Mouse (Mus musculus) liver, embryonic 12.5 days (tissue): Measurements from ENCODE around the gene Colca2. TPM values are rescaled to one million over a fixed set of nuclear protein-coding genes. Genes with fewer than 3 reads are reported as not detected.

ENCODE experiments used
- ATAC-seq: fragments of 200-750 bp; cut with Nextera tagmentation; 2 replicates; pipeline ENCODE4 v1.8.0; 2017; ENCODE audit warnings: moderate number of reproducible peaks, mild to moderate bottlenecking, moderate library complexity
- H3K27ac ChIP-seq: fragments of 300-500 bp; sonication (generic); 2 replicates; pipeline ENCODE4 v1.5.1; 2016; ENCODE audit warnings: mild to moderate bottlenecking
- H3K27me3 ChIP-seq: fragments of 300-500 bp; sonication (generic); replicated peaks from 2 replicates; pipeline ENCODE4 v1.6.1; 2016; ENCODE audit warnings: mild to moderate bottlenecking, moderate library complexity
- H3K36me3 ChIP-seq: fragments of 300-500 bp; sonication (generic); 2 replicates; pipeline ENCODE4 v1.6.1; 2016; ENCODE audit warnings: mild to moderate bottlenecking, moderate library complexity
- H3K4me1 ChIP-seq: fragments of 300-500 bp; sonication (generic); 2 replicates; pipeline ENCODE4 v1.6.1; 2016
- H3K4me2 ChIP-seq: fragments of 300-500 bp; sonication (generic); 2 replicates; pipeline ENCODE4 v1.6.1; 2016; ENCODE audit warnings: mild to moderate bottlenecking, moderate library complexity
- H3K4me3 ChIP-seq: fragments of 300-500 bp; sonication (generic); 2 replicates; pipeline ENCODE4 v1.5.1; 2016; ENCODE audit warnings: mild to moderate bottlenecking, moderate library complexity
- H3K9ac ChIP-seq: fragments of 300-500 bp; sonication (generic); 2 replicates; pipeline ENCODE4 v1.6.1; 2016; ENCODE audit warnings: mild to moderate bottlenecking, moderate library complexity
- H3K9me3 ChIP-seq: fragments of 300-500 bp; sonication (generic); replicated peaks from 2 replicates; pipeline ENCODE4 v1.6.1; 2016; ENCODE audit warnings: mild to moderate bottlenecking, moderate library complexity
- WGBS: fragments of 180-500 bp; shearing (Covaris S2); methylation state at CpG from one replicate; pipeline ENCODE4 v1.1.7; 2016; ENCODE audit not compliant: insufficient replicate concordance; 5-methylcytosine and 5-hydroxymethylcytosine counted together
- polyA plus RNA-seq: library from polyadenylated mRNA; unstranded; fragments of >200 nt; fragmentation: Nextera tagmentation; extraction: Ambion mirVana; gene quantifications from 2 replicates; pipeline ENCODE4 v1.2.1, GENCODE M21; 2016

Gene Colca2
- polyA plus RNA-seq = 0.50 and 0.68 TPM in 2 replicates

DNA sequence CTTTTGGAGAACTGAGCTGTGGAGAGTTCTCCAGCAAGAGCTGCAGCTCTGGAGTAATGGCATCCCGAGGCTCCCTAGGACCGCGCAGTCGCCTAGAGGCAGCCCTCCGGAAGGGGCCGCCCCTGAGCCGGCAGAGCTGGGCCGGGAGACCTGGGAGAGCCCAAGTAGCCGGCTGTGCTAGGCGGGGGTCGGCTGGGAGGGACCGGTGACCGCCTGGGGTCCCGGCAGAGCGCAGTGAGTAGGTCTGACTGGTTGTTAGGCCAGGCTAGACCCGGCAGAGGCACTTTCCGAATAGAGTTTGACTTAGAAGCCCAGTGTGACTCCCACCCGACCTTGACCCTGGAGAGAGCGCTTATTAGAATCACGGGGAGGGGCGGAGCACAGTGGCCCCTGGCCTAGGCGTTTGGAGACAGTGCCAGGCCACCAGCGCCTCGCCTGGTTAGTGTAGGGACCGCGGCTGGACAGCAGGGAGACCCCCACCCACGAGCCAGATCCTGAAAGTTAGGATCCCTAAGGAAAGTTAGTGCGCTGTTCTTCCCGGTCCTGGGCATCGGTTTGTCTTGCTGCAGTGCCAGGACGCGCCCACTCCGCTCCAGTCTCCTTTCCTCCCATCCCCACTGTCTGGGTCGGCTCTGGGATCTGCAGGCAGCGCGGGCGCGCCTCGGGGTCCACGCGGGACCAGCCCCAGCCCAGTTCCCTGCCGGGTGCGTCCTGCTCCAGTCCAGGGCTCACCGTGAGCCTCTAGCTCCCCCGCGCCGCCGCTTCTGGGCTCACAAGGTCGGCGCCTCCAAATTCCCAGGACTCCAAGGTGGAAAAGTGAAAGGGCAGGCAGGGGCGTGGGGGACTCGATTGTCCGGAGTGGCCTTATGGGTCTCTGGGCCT, at the start of gene Colca2:
Gene Colca2, minus strand, starts transcription at position 70 of the 882 bp plus-strand sequence.
- no peak within 1 kb of the TSS for H3K27ac ChIP-seq
- H3K36me3 ChIP-seq = no peaks in the 10 kb centered on the region
- H3K27me3 ChIP-seq = peaks cover 44% of the 10 kb centered on the region
- peak within 1 kb of the TSS; percentile 47 for H3K4me3 ChIP-seq
- peak within 1 kb of the TSS; percentile 44 for H3K9ac ChIP-seq
- peak within 1 kb of the TSS; percentile 72 for H3K4me2 ChIP-seq
- under 1% methylated on average over 53 of the region's 53 CpGs for WGBS
- ATAC-seq = peak; percentile 83
- no peaks in the 10 kb centered on the region for H3K9me3 ChIP-seq
- 0 out of 2 replicates have a peak, but pooled peaks cover 4% of the 10 kb centered on the region for H3K4me1 ChIP-seq

DNA sequence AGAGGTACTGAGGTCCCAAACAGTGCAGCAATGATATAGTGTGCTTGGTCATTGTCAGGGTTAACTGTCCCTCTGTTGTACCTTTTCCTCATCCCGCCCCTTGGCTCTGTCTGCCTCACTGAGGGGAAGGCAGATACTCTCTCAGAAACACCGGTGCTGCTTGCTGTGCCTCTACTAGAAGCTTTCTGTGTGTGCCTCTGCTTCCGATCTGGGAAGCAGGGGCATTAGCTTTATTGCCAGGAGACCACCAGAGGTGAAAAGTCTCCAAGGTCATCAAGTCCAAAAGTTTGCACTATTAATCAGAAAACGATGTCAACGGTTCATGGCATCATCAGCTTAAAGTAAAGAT, 49.2 kb upstream of the Colca2 start:
- no peaks in the 10 kb centered on the region for H3K36me3 ChIP-seq
- H3K4me3 ChIP-seq = no peak overlapping the region
- no peaks in the 10 kb centered on the region for H3K27me3 ChIP-seq
- H3K27ac ChIP-seq = no peak overlapping the region
- H3K9me3 ChIP-seq = no peaks in the 10 kb centered on the region
- H3K9ac ChIP-seq = no peak overlapping the region
- no peak overlapping the region for H3K4me2 ChIP-seq
- WGBS = 74% methylated on average over 5 of the region's 5 CpGs
- no peak for ATAC-seq
- no peaks in the 10 kb centered on the region for H3K4me1 ChIP-seq

DNA sequence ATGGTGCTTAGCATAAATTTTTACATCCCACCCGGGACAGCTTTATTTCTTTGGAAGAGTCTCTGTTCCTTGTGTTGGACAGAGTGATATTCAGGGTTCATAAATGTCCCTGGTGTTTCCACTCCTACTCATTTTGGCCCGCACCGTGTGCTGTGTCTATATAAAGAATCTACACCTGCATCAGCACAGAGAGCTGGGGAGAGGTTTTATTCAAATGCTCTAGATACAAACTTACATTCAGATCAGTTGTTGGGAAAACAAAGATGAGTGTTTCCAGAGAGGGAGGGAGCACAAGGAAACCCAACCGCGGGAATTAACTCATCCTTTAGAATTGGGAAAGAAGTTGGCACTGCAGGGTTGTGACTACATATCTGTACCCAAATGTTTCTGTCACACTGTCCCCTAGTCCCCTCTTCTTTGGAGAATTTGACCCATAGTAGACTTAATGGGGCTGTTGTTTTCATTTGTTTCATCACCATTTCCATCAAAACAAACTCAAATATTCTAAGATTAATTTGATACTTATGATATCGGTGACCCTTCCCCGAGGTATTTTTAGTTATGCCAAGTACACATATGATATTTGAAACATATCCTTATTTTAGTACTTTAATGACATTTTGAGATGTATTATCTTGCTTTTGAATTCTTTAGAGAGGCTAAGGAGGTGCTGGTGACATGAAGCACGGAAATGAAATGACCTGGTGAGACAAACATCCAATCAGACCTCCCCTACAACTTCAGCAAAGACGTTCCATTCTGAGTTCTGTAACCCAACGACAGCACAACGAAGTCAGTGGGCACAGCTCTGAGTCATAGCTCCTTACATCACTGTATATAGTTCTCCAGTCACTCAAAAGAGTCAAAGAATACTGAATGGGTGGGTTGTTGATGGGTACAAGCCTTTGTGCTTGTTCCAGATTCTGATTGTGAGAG, 48.5 kb upstream of the Colca2 start:
- no peak overlapping the region for H3K4me3 ChIP-seq
- H3K9me3 ChIP-seq = no peaks in the 10 kb centered on the region
- no peak for ATAC-seq
- H3K9ac ChIP-seq = no peak overlapping the region
- H3K27me3 ChIP-seq = no peaks in the 10 kb centered on the region
- H3K27ac ChIP-seq = no peak overlapping the region
- no peak overlapping the region for H3K4me2 ChIP-seq
- no peaks in the 10 kb centered on the region for H3K4me1 ChIP-seq
- no peaks in the 10 kb centered on the region for H3K36me3 ChIP-seq
- 65% methylated on average over 11 of the region's 11 CpGs for WGBS

DNA sequence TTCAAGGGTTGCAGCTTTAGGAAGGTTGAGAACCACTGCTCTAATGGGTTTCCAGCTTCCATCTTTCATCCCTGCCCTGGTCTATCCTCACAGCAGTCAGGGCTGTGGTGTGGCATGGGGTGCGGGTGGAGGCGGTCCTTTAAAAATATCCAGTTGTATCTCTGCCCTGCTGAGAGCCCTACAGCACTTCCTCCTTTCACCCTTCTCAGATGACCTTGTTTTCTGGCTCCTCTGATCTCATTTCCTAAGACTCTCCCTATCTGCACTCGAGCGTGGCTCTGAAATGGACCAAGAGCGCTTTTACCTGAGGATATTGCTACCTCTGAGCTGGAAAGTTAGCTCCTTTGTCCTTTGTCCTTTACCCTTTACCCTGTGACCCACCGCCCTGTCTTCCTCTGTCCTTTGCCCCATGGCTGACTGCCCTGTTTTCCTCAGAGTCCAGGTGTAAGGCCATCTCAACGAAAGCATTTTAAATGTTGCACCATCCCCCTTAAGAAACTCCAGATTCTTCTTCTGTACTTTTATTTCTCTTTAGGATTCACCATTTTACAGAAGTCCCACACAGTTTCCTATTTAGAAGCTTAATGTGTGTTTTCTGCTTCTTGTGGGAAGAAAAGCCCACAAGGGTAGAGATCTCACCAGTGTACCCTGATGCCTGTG, 46.2 kb upstream of the Colca2 start:
- H3K27me3 ChIP-seq = no peaks in the 10 kb centered on the region
- no peak for ATAC-seq
- no peaks in the 10 kb centered on the region for H3K4me1 ChIP-seq
- no peak overlapping the region for H3K9ac ChIP-seq
- H3K4me3 ChIP-seq = no peak overlapping the region
- H3K27ac ChIP-seq = no peak overlapping the region
- H3K4me2 ChIP-seq = no peak overlapping the region
- WGBS = 52% methylated on average over 7 of the region's 7 CpGs
- no peaks in the 10 kb centered on the region for H3K9me3 ChIP-seq
- H3K36me3 ChIP-seq = no peaks in the 10 kb centered on the region

DNA sequence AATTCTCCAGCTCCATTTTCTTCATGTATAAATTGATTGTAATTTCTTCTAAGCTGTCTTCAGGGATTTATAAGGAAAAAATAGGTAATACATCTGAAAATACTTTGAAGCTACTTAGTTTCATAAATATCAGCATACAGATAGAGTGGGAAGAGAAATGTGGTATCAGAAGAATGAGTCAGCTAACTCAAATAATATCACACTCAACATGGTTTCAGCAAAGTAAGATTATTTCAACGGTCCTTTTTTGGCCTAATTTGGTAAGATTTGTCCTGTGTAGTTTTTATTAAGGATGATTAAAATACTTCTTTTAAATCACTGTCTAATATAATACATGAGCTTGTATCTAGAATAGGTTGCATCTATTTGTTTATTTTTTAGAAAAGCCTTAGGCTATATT, 41.7 kb upstream of the Colca2 start:
- H3K4me2 ChIP-seq = no peak overlapping the region
- no peaks in the 10 kb centered on the region for H3K9me3 ChIP-seq
- 45% methylated on average over 1 of the region's 1 CpGs for WGBS
- no peak overlapping the region for H3K4me3 ChIP-seq
- no peak overlapping the region for H3K9ac ChIP-seq
- no peak overlapping the region for H3K27ac ChIP-seq
- H3K4me1 ChIP-seq = peaks cover 9% of the 10 kb centered on the region
- H3K27me3 ChIP-seq = no peaks in the 10 kb centered on the region
- ATAC-seq = no peak
- no peaks in the 10 kb centered on the region for H3K36me3 ChIP-seq

DNA sequence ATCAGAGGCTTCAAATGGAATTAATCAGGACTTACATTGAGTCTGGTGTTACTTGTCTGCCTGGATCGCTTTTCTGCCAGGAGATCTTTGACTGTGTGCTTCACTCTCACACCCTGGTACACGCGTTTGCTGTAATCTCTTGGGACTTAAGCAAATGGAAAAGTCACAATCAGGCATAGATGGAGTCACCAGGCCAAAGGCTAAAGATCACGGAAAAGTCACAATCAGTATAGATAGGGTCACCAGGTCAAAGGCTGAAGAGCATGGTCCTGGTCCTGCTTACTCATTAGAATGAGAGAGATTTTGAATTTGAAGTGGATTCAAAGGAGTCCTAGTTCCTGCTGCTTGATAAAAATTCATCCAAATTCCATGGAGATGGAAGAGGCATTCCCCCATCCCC, 39.9 kb upstream of the Colca2 start:
- Histone ChIP-seq H3K27ac (no peak overlapping the region), H3K4me2 (no peak overlapping the region), H3K4me1 (peaks cover 16% of the 10 kb centered on the region), H3K27me3 (no peaks in the 10 kb centered on the region), H3K4me3 (no peak overlapping the region), H3K9me3 (no peaks in the 10 kb centered on the region), H3K36me3 (no peaks in the 10 kb centered on the region), H3K9ac (no peak overlapping the region)
- WGBS = 68% methylated on average over 4 of the region's 4 CpGs
- ATAC-seq = no peak

DNA sequence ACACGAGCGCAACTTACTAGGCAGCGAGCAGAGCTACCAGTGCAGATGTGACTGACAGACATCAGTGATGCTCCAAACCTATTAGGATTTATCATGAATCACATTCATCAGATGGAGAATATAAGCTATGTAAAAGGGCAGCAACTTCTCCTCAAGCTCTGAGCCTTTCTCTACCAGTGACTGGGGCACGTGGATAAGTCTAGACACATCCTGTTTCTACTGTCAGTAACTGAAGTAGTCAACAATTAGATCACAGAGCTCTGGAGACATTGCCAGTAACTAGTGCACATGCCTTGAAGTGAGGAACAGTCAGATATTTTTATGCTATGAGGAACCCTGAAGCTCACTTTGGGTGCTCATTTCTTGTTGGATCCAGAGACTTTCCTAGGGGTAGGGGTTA, 39.0 kb upstream of the Colca2 start:
- 72% methylated on average over 4 of the region's 4 CpGs for WGBS
- no peaks in the 10 kb centered on the region for H3K9me3 ChIP-seq
- no peak overlapping the region for H3K4me3 ChIP-seq
- no peaks in the 10 kb centered on the region for H3K36me3 ChIP-seq
- H3K27ac ChIP-seq = no peak overlapping the region
- no peak for ATAC-seq
- H3K9ac ChIP-seq = no peak overlapping the region
- H3K4me2 ChIP-seq = no peak overlapping the region
- no peaks in the 10 kb centered on the region for H3K27me3 ChIP-seq
- H3K4me1 ChIP-seq = peaks cover 22% of the 10 kb centered on the region

DNA sequence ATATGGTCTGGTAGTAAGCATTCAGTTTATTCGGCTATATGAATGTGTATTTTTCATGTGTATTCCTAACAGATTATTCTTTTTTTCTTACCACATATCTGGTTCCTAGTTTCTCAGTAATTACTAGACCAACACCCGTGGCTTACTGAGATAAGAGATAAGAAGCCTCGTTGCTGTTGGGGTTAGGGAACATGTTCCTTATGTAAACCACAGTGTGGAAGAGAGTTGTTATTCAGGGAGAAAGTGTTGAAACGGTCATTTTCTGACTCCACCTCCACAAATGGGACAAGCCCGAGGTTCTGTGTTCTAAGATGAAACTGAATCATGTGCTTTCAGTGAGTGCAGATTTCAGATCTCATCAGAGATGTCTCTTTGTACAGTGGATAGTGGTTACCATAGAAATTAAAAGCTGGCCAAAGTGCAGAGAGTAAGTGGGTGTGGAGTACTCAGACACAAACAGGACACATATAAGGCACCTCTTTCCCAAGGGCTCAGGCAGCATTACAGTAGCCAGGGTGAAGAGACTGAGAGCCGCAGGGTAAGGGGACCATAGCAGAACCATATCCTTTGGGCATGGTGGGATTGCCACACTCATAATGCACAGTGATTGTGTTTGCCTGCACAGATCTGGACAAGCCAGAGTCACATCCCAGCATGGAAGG, 37.2 kb upstream of the Colca2 start:
- no peak overlapping the region for H3K9ac ChIP-seq
- H3K4me1 ChIP-seq = peaks cover 22% of the 10 kb centered on the region
- H3K4me2 ChIP-seq = peak overlapping the region; percentile 14
- H3K4me3 ChIP-seq = no peak overlapping the region
- H3K27ac ChIP-seq = no peak overlapping the region
- peak; percentile 81 for ATAC-seq
- H3K36me3 ChIP-seq = no peaks in the 10 kb centered on the region
- H3K9me3 ChIP-seq = no peaks in the 10 kb centered on the region
- WGBS = 20% methylated on average over 6 of the region's 6 CpGs
- H3K27me3 ChIP-seq = no peaks in the 10 kb centered on the region

DNA sequence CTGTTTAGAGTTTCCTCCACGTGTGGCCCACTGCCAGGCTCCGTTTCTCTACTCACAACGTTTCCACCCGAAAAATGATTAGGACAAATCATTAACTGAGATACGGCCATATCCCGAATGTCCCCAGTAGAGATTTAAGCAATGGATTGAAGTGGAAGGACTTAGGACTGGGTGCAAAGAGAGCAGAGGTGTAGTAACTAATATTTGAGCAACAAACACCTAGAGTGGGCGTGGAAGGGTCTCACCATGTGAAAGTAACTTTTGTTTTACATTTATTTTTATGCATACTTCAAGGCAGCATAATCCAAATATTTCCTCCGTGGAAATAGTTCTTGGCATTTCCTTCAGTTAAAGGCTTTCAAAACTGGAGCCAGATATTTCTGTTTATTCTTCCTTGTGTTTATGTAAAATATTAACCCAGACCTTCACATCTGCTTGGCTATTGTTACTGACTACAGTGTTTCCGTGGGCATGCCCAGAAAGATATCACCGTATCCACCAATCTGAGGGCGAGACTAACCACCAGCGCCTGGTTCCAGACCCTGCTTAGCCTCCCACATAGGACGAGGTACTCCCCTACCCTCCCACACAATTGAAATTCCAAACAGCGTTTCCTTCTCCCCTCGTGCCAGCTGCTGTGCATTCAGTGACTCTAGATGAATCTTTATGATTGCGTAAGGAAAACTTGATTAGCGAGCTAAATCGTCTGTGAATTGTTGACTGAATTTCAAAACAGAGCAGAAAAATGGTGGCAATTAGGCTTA, 34.4 kb upstream of the Colca2 start:
- WGBS = 57% methylated on average over 18 of the region's 18 CpGs
- Histone ChIP-seq H3K9ac (no peak overlapping the region), H3K9me3 (no peaks in the 10 kb centered on the region), H3K27ac (no peak overlapping the region), H3K36me3 (no peaks in the 10 kb centered on the region), H3K27me3 (no peaks in the 10 kb centered on the region), H3K4me2 (no peak overlapping the region), H3K4me3 (no peak overlapping the region), H3K4me1 (peaks cover 22% of the 10 kb centered on the region)
- no peak for ATAC-seq

DNA sequence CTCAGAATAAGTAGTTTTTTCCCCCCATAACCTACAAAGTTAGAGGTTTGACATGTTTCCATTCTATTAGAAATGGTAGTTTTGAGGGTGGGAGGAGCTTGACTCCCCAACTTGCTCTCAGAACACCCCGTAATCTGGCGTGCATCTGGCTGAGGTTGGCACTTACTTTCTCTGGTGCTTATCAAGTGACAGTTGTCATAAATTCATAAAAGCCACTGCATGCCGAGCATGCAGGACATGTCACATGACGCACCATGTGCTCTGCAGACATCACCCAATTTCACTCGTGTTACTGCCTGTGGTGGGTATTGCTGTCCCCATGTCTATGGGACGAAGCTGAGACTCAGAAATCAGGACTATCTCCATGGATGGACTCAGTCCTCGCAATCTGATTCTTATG, 32.1 kb upstream of the Colca2 start:
- WGBS = 69% methylated on average over 7 of the region's 7 CpGs
- Histone ChIP-seq H3K27me3 (no peaks in the 10 kb centered on the region), H3K36me3 (no peaks in the 10 kb centered on the region), H3K4me2 (no peak overlapping the region), H3K27ac (no peak overlapping the region), H3K9me3 (no peaks in the 10 kb centered on the region), H3K4me3 (no peak overlapping the region), H3K4me1 (peaks cover 17% of the 10 kb centered on the region), H3K9ac (no peak overlapping the region)
- no peak for ATAC-seq

DNA sequence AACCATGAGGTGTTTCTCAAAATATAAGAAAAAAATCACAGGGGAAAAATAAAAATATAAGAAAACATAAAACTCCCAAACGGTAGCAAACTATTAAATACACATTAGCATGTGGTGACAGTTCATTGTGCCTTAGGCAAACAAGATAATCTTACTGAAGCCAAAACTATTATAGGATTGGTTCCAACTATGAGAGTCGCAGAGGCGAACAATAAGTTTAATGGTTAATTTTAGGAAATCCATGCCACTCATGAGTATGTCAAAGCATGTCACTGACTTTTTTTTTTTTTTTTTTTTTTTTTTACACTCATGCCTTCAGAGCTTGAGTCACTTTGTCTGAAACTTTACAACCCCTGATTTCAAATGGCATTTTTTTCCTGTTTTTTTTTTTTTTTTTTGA, 28.0 kb upstream of the Colca2 start:
- H3K4me1 ChIP-seq = no peaks in the 10 kb centered on the region
- no peak for ATAC-seq

More for the DNA sequence above, 28.0 kb upstream of the Colca2 start:
- Histone ChIP-seq H3K4me3 (no peak overlapping the region), H3K9me3 (no peaks in the 10 kb centered on the region), H3K4me2 (no peak overlapping the region), H3K9ac (no peak overlapping the region), H3K27ac (no peak overlapping the region), H3K27me3 (no peaks in the 10 kb centered on the region), H3K36me3 (no peaks in the 10 kb centered on the region)
- 75% methylated on average over 3 of the region's 3 CpGs for WGBS
